Mouse (Mus musculus) ovary, postnatal 14 days (tissue): ENCODE measurements at regions not wholly inside any gene's neighbourhood (a gene's known extent, or its start where the extent isn't known, plus 50 kb on each side); places are given as distances from the start of the nearest gene placed in this dataset.

ENCODE experiments used
- DNase-seq: peaks from one replicate; pipeline ENCODE4 v3.0.0; 2022; ENCODE audit warnings: low spot score

GRCm38 (mm10) chr2:123486681-123487080 is 603.1 kb upstream of the Sema6d start:
- DNase-seq: no peak

GRCm38 (mm10) chr2:123506162-123506561 is 583.6 kb upstream of the Sema6d start:
- no peak for DNase-seq

- DNase-seq: no peak
Observed at GRCm38 (mm10) chr2:123507095-123507494, 582.7 kb upstream of the Sema6d start.

- DNase-seq: no peak
Observed at GRCm38 (mm10) chr2:123528915-123529314, 560.9 kb upstream of the Sema6d start.

- DNase-seq: no peak
Observed at GRCm38 (mm10) chr2:123532946-123533791, 556.6 kb upstream of the Sema6d start.

GRCm38 (mm10) chr2:123551249-123551850 is 538.4 kb upstream of the Sema6d start:
- DNase-seq: no peak

- no peak for DNase-seq
Observed at GRCm38 (mm10) chr2:123558123-123558650, 531.6 kb upstream of the Sema6d start.
